Mouse (Mus musculus): Measurements from ENCODE around the gene Coq8a.
A peak's percentile ranks its signal among the peaks of the same experiment; 100 is the strongest.

Coq8a gene

GRCm38 (mm10) chr1:180174718-180175117, 24.7 kb downstream of the Coq8a start:
- no peak for DNase-seq

- no peak for DNase-seq
Measured at GRCm38 (mm10) chr1:180173017-180173416, 26.4 kb downstream of the Coq8a start.

GRCm38 (mm10) chr1:180172600-180172999, 26.8 kb downstream of the Coq8a start:
- no peak for DNase-seq

DNA sequence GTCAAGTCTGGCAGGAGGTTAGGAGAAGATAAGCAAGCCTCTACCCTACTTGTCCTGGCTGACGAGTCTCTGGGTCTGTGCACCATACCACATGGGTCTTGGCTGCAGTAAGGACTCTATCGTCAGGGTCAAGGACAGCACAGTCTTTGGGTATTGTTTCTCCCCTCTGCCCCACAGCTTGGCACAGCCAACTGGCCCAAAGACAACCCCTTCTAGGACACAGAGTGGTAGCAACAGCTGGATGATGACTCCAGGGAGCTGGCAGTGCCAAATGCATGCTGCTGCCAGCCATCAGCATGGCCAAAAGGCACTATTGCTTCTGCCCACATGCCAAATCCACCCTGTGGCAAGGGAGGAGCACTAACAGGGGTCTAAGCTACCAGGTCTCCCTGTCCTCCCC, 27.5 kb downstream of the Coq8a start:
- no peak for DNase-seq

DNA sequence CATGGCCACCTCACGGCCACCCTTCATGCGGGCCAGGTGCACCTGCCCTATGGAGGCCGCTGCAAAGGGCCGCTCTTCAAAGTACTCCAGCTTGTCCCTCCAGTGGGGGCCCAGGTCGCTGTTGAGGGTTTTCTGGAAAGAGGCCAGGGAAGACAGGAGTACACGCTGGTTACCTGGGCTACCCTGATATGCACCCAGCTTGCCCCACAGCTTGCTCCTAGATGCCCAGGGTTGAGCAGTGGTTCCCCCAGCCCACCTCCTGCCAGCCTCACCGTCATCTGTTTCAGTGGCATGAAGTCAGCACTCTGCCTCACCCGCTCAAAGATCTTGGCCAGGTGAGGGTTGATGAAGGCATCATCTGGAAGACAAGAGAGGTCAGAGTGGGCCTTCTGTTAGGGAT, 29.3 kb downstream of the Coq8a start:
- no peak for DNase-seq

DNA sequence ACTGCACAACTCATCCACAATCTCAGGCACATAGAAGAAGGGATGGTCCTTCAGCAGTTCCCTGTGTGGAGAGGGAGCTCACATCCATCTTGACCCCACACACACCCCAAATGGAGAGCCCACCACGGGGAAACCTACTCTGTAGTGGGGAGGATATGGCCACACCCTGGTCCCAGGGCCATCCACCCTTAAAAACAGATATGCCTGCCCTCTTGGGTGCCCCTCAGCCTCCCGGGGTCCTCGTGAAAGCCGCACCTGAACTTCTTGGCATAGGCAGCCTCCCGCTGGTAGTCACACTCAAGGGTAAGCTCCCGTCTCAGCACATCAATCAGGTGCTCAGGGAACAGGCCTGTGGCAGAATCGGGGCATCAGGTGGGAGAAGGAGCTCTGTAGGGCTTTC, 30.2 kb downstream of the Coq8a start:
- no peak for DNase-seq

- DNase-seq, result no peak
Measured at GRCm38 (mm10) chr1:180168294-180168693, 31.1 kb downstream of the Coq8a start.

DNA sequence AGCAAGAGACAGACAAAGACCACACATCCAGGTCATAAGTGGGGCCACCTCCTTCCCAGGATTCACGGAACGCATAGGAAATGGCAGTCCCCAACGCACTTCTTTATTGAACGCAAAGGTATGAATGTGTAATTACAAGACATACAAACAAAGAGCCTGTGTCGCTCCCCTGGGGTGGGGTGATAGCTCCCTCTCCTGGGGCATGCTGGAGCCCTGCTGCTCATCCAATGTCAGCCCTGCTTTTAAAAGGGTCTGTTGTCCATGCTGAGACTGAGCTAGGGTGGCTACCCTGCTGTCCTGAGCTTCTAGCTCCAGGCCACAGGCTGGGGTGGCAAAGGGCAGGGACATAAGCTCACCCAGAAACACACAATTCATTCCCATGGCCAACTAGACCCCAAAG, 32.9 kb downstream of the Coq8a start:
- DNase-seq, result no peak

GRCm38 (mm10) chr1:180162986-180163385, 36.4 kb downstream of the Coq8a start:
- DNase-seq, result no peak

- DNase-seq, result no peak
Measured at GRCm38 (mm10) chr1:180161566-180162355, 37.6 kb downstream of the Coq8a start.

GRCm38 (mm10) chr1:180161160-180161559, 38.2 kb downstream of the Coq8a start:
- no peak for DNase-seq

- no peak for DNase-seq
Measured at GRCm38 (mm10) chr1:180160545-180160944, 38.9 kb downstream of the Coq8a start.

GRCm38 (mm10) chr1:180158648-180159047, 40.8 kb downstream of the Coq8a start:
- DNase-seq, result no peak

DNA sequence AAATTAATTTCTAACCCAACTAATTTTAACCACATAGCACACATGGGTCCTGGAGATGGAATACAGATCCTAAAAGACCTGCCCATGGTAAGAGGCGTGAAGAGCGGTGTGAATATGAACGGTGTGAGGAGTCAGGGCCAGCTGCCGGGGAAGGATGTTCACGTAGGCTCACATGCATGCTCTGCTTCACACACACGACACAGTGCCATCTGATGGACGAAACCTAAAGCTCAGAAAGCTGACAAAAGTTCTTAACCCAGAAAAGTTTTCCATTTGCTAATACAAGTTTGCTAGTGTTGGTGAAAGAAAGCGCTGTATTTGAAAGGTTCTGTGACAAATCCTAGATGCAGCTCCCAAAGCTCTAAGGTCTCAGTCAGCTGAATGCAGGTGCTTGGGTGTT, 48.2 kb downstream of the Coq8a start:
- no peak for DNase-seq

DNA sequence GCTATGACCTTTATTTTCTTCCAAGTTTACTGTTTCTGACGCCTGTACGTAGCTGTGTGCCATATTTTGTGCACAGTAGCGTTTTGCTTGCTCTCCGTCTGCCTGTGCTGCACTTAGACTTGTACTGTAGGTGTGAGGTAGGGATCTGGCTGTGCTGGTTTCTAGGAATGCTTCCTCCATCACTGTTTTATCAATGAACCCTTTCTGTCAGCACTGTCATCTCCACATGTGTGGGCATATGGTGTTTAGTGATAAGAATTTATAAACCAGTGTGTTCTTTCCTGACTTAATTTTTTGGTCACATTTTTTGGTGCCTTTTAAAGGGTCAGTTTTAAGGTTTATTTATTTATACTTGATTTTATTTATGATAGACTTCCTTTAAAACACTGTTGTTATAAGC, 50.8 kb downstream of the Coq8a start:
- no peak for DNase-seq

GRCm38 (mm10) chr1:180148036-180148435, 51.4 kb downstream of the Coq8a start:
- no peak for DNase-seq

DNA sequence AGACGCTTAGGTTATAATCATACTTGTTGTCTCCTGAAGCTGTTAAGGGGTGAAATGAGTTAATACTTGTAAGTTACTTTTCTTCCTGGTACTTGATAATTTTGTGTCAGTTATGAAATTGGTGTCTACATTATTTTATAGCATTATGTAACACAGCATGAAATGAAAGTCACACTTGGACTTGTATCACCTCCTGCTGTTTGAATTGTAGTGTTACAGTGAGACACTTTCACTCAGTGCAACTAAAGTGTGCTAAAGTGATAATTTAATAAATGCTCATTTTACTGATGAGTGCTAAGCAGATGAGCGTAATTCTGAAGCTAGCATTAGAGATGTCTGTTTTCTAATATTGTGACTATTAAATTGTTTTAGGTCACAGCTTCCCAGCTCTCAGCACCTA, 58.4 kb downstream of the Coq8a start:
- DNase-seq, result no peak

DNA sequence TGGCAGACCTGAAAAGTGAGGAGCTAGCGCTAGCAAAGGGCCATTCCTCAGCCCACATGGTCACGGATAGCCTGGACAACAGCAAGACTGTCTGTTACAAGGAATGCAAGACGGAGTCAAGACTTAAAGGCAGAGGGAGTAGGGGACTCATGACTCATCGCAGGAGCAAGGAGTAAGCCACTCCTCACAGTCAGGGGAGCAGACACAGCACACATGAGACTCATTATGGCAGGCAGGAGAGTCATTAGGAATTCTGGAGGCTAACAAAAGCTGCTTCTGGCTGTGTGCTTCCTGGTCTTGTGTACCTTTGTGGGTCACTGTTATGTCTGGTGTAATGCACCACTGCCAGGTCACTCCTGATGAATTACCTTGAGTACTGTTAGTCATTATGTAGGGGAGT, 60.2 kb downstream of the Coq8a start:
- no peak for DNase-seq

DNA sequence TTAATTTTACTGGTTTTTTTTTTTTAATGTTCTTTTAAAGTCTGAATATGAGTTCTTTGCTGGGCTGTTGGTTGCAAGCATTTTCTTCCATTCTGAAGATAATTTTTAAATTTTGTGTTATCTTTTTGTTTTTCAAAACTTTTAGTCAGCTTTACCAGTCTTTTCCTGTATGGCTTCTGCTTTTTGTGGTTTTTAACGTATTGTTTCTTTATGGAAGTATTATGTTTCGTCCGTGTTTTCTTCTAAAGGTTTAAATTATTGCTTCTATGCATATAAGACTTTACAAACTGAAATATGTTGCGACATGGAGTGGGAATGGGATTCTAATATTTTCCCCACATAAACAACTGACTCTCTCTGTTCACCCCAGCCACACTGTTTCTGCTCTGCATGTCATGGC, 67.2 kb downstream of the Coq8a start:
- no peak for DNase-seq

- DNase-seq, result no peak
Measured at GRCm38 (mm10) chr1:180131402-180131801, 68.0 kb downstream of the Coq8a start.

- no peak for DNase-seq
Measured at GRCm38 (mm10) chr1:180128077-180128792, 71.2 kb downstream of the Coq8a start.

DNA sequence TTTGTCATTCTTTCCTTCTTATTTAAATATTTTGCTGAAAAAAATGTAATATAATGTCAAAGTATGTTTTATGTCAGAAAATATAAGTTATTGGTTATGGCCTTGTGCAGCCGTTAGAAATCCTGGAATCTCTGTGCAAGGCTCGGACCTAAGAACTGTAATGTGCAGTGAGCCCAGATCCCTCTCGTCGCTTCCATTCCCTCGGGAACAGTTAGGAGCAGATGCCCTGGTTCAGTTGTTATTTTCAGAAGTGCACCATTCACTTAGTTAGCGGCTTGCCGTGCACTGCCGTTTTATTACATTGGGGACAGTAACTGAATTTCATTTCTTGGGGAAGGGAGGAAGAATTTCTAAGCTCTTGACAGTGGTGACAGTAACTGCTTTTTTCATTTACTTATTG, 81.2 kb downstream of the Coq8a start:
- DNase-seq, result no peak

DNA sequence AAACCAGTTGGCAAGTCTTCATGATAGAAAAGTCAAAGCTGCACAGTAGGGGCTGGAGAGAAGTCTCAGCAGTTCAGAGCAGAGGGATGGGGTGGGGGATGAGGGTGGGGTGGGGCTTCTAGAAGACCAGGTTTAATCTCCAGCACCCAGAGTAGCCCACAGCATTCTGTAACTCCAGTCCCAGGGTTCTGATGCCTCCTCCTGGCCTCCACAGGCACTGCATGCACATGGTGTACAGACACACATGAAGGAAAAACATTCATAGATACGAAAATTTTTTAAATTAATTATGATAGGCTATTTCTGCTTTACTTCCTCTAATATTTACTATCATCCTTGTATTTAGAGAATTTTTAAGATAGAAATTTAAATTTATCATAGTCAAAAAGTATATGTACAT, 82.9 kb downstream of the Coq8a start:
- DNase-seq, result peak; percentile 36

Data from lung, postnatal 10 days (tissue).